Mouse (Mus musculus): ENCODE measurements at regions not wholly inside any gene's neighbourhood (a gene's known extent, or its start where the extent isn't known, plus 50 kb on each side); places are given as distances from the start of the nearest gene placed in this dataset.

GRCm38 (mm10) chr12:79961881-79962280, 150.9 kb downstream of the Zfp36l1 start:
- ATAC-seq (no peak), DNase-seq (no peak)
- WGBS (ENCODE audit: insufficient replicate concordance), result 70% methylated on average over 4 of the region's 4 CpGs
- Histone ChIP-seq H3K9me3 (ENCODE audit: low read length) (no peaks in the 10 kb centered on the region), H3K36me3 (replicated peaks; ENCODE audit: insufficient read depth, low read length) (no peaks in the 10 kb centered on the region), H3K9ac (replicated peaks) (no peak overlapping the region), H3K4me3 (ENCODE audit: low read depth, low read length) (no peak overlapping the region), H3K4me2 (ENCODE audit: low read depth, low read length) (no peak overlapping the region), H3K4me1 (ENCODE audit: insufficient read depth) (peaks cover 24% of the 10 kb centered on the region), H3K27me3 (ENCODE audit: insufficient read depth, low read length) (no peaks in the 10 kb centered on the region), H3K27ac (ENCODE audit: low read depth) (no peak overlapping the region)
- TF ChIP-seq CTCF (IDR thresholded peaks at IDR 0.05; ENCODE audit: low read depth) (no peak), EP300 (IDR thresholded peaks at IDR 0.05; ENCODE audit: low read depth) (no peak)

GRCm38 (mm10) chr12:79961076-79961475, 151.7 kb downstream of the Zfp36l1 start:
- no peak overlapping the region for H3K4me2 ChIP-seq (ENCODE audit: low read depth, low read length)
- H3K4me3 ChIP-seq (ENCODE audit: low read depth, low read length), result no peak overlapping the region
- ATAC-seq (no peak), DNase-seq (no peak)
- H3K9ac ChIP-seq (replicated peaks), result no peak overlapping the region
- 77% methylated on average over 6 of the region's 6 CpGs for WGBS (ENCODE audit: insufficient replicate concordance)
- no peak for TF ChIP-seq EP300 (IDR thresholded peaks at IDR 0.05; ENCODE audit: low read depth)
- TF ChIP-seq CTCF (IDR thresholded peaks at IDR 0.05; ENCODE audit: low read depth), result no peak
- H3K4me1 ChIP-seq (ENCODE audit: insufficient read depth), result peaks cover 17% of the 10 kb centered on the region
- no peaks in the 10 kb centered on the region for H3K9me3 ChIP-seq (ENCODE audit: low read length)
- H3K36me3 ChIP-seq (replicated peaks; ENCODE audit: insufficient read depth, low read length), result no peaks in the 10 kb centered on the region
- H3K27me3 ChIP-seq (ENCODE audit: insufficient read depth, low read length), result no peaks in the 10 kb centered on the region
- no peak overlapping the region for H3K27ac ChIP-seq (ENCODE audit: low read depth)

GRCm38 (mm10) chr12:79960446-79960845, 152.4 kb downstream of the Zfp36l1 start:
- Histone ChIP-seq H3K4me1 (ENCODE audit: insufficient read depth) (peaks cover 11% of the 10 kb centered on the region; the same call in 1 of the 2 replicates), H3K9me3 (ENCODE audit: low read length) (no peaks in the 10 kb centered on the region), H3K27me3 (ENCODE audit: insufficient read depth, low read length) (no peaks in the 10 kb centered on the region), H3K4me2 (ENCODE audit: low read depth, low read length) (no peak overlapping the region), H3K36me3 (replicated peaks; ENCODE audit: insufficient read depth, low read length) (no peaks in the 10 kb centered on the region), H3K9ac (replicated peaks) (no peak overlapping the region), H3K4me3 (ENCODE audit: low read depth, low read length) (no peak overlapping the region), H3K27ac (ENCODE audit: low read depth) (no peak overlapping the region)
- DNase-seq (no peak), ATAC-seq (no peak)
- no peak for TF ChIP-seq EP300 (IDR thresholded peaks at IDR 0.05; ENCODE audit: low read depth)
- TF ChIP-seq CTCF (IDR thresholded peaks at IDR 0.05; ENCODE audit: low read depth), result no peak
- 68% methylated on average over 4 of the region's 4 CpGs for WGBS (ENCODE audit: insufficient replicate concordance)

GRCm38 (mm10) chr12:79959540-79960305, 153.1 kb downstream of the Zfp36l1 start:
- Histone ChIP-seq H3K27me3 (ENCODE audit: insufficient read depth, low read length) (no peaks in the 10 kb centered on the region), H3K4me3 (ENCODE audit: low read depth, low read length) (no peak overlapping the region), H3K9me3 (ENCODE audit: low read length) (no peaks in the 10 kb centered on the region), H3K4me2 (ENCODE audit: low read depth, low read length) (no peak overlapping the region), H3K36me3 (replicated peaks; ENCODE audit: insufficient read depth, low read length) (no peaks in the 10 kb centered on the region), H3K27ac (ENCODE audit: low read depth) (no peak overlapping the region), H3K9ac (replicated peaks) (no peak overlapping the region), H3K4me1 (ENCODE audit: insufficient read depth) (peaks cover 4% of the 10 kb centered on the region; the same call in 1 of the 2 replicates)
- DNase-seq (no peak), ATAC-seq (no peak)
- TF ChIP-seq EP300 (IDR thresholded peaks at IDR 0.05; ENCODE audit: low read depth) (no peak), CTCF (IDR thresholded peaks at IDR 0.05; ENCODE audit: low read depth) (no peak)
- 83% methylated on average over 14 of the region's 14 CpGs for WGBS (ENCODE audit: insufficient replicate concordance)

- TF ChIP-seq EP300 (IDR thresholded peaks at IDR 0.05; ENCODE audit: low read depth), result no peak
- TF ChIP-seq CTCF (IDR thresholded peaks at IDR 0.05; ENCODE audit: low read depth), result no peak
- no peak overlapping the region for H3K4me3 ChIP-seq (ENCODE audit: low read depth, low read length)
- 76% methylated on average over 4 of the region's 4 CpGs for WGBS (ENCODE audit: insufficient replicate concordance)
- 0 out of 2 replicates have a peak, but pooled peaks cover 3% of the 10 kb centered on the region for H3K4me1 ChIP-seq (ENCODE audit: insufficient read depth)
- H3K4me2 ChIP-seq (ENCODE audit: low read depth, low read length), result no peak overlapping the region
- DNase-seq (no peak), ATAC-seq (no peak)
- H3K9me3 ChIP-seq (ENCODE audit: low read length), result no peaks in the 10 kb centered on the region
- H3K9ac ChIP-seq (replicated peaks), result no peak overlapping the region
- H3K27me3 ChIP-seq (ENCODE audit: insufficient read depth, low read length), result no peaks in the 10 kb centered on the region
- H3K36me3 ChIP-seq (replicated peaks; ENCODE audit: insufficient read depth, low read length), result no peaks in the 10 kb centered on the region
- H3K27ac ChIP-seq (ENCODE audit: low read depth), result no peak overlapping the region
These were observed 155.6 kb downstream of the Zfp36l1 start for GRCm38 (mm10) chr12:79957211-79957610.

- ATAC-seq, result no peak
- Histone ChIP-seq H3K4me3 (ENCODE audit: low read depth, low read length) (no peak overlapping the region), H3K9ac (replicated peaks) (no peak overlapping the region), H3K4me1 (ENCODE audit: insufficient read depth) (peaks cover 3% of the 10 kb centered on the region; the same call in 1 of the 2 replicates), H3K27ac (ENCODE audit: low read depth) (no peak overlapping the region), H3K9me3 (ENCODE audit: low read length) (no peaks in the 10 kb centered on the region), H3K27me3 (ENCODE audit: insufficient read depth, low read length) (no peaks in the 10 kb centered on the region), H3K4me2 (ENCODE audit: low read depth, low read length) (no peak overlapping the region), H3K36me3 (replicated peaks; ENCODE audit: insufficient read depth, low read length) (no peaks in the 10 kb centered on the region)
- no peak for DNase-seq
- TF ChIP-seq CTCF (IDR thresholded peaks at IDR 0.05; ENCODE audit: low read depth), result no peak
- no peak for TF ChIP-seq EP300 (IDR thresholded peaks at IDR 0.05; ENCODE audit: low read depth)
- WGBS (ENCODE audit: insufficient replicate concordance), result 87% methylated on average over 6 of the region's 6 CpGs
These were observed 156.5 kb downstream of the Zfp36l1 start for GRCm38 (mm10) chr12:79956351-79956750.
